Mouse (Mus musculus) neural tube, embryonic 14.5 days (tissue): ENCODE measurements at regions not wholly inside any gene's neighbourhood (a gene's known extent, or its start where the extent isn't known, plus 50 kb on each side); places are given as distances from the start of the nearest gene placed in this dataset.

Experiments used
- ATAC-seq: fragments of 200-750 bp; cut with Nextera tagmentation; 2 replicates; pipeline ENCODE4 v1.8.0; 2017; ENCODE audit warnings: low read depth, mild to moderate bottlenecking, moderate TSS enrichment, moderate library complexity
- H3K27ac ChIP-seq: fragments of 300-500 bp; sonication (generic); 2 replicates; pipeline ENCODE4 v1.5.1; 2014; ENCODE audit warnings: low read depth, mild to moderate bottlenecking, control low read depth, low read length, moderate library complexity, mixed read lengths
- H3K27me3 ChIP-seq: fragments of 300-500 bp; sonication (generic); 2 replicates; pipeline ENCODE4 v1.6.1; 2014; ENCODE audit warnings: low read length; ENCODE audit not compliant: control insufficient read depth, insufficient read depth
- H3K36me3 ChIP-seq: fragments of 300-500 bp; sonication (generic); 2 replicates; pipeline ENCODE4 v1.6.1; 2014; ENCODE audit warnings: low read length, mixed read lengths; ENCODE audit not compliant: control insufficient read depth, insufficient read depth
- H3K4me1 ChIP-seq: fragments of 300-500 bp; sonication (generic); 2 replicates; pipeline ENCODE4 v1.6.1; 2014; ENCODE audit warnings: low read length; ENCODE audit not compliant: control insufficient read depth, insufficient read depth
- H3K4me2 ChIP-seq: fragments of 300-500 bp; sonication (generic); 2 replicates; pipeline ENCODE4 v1.6.1; 2014; ENCODE audit warnings: mild to moderate bottlenecking, low read depth, low read length, control low read depth
- H3K4me3 ChIP-seq: fragments of 300-500 bp; sonication (generic); 2 replicates; pipeline ENCODE4 v1.5.1; 2014; ENCODE audit warnings: low read depth, low read length, control low read depth, mixed read lengths
- H3K9ac ChIP-seq: fragments of 300-500 bp; sonication (generic); replicated peaks from 2 replicates; pipeline ENCODE4 v1.6.1; 2014; ENCODE audit warnings: low read depth, mild to moderate bottlenecking, control low read depth, low read length, mixed read lengths
- H3K9me3 ChIP-seq: fragments of 300-500 bp; sonication (generic); 2 replicates; pipeline ENCODE4 v1.6.1; 2016; ENCODE audit warnings: low read length; ENCODE audit not compliant: control insufficient read depth
- WGBS: fragments of 180-500 bp; shearing (Covaris S2); extraction: QIAGEN DNeasy Blood & Tissue Kit; methylation state at CpG from one replicate; pipeline ENCODE4 v1.1.7; 2014; 5-methylcytosine and 5-hydroxymethylcytosine counted together

- Histone ChIP-seq H3K9me3 (no peaks in the 10 kb centered on the region), H3K4me1 (no peaks in the 10 kb centered on the region), H3K9ac (no peak overlapping the region), H3K4me2 (no peak overlapping the region), H3K27me3 (no peaks in the 10 kb centered on the region), H3K36me3 (no peaks in the 10 kb centered on the region), H3K4me3 (no peak overlapping the region), H3K27ac (no peak overlapping the region)
- 78% methylated on average over 7 of the region's 7 CpGs for WGBS
- ATAC-seq, result no peak
Observed at GRCm38 (mm10) chr8:103492914-103493517, 608.4 kb upstream of the Cdh5 start.

- H3K9me3 ChIP-seq, result no peaks in the 10 kb centered on the region
- H3K4me2 ChIP-seq, result no peak overlapping the region
- H3K27me3 ChIP-seq, result no peaks in the 10 kb centered on the region
- H3K4me3 ChIP-seq, result no peak overlapping the region
- no peak for ATAC-seq
- no peak overlapping the region for H3K9ac ChIP-seq
- 95% methylated on average over 4 of the region's 4 CpGs for WGBS
- H3K4me1 ChIP-seq, result no peaks in the 10 kb centered on the region
- no peak overlapping the region for H3K27ac ChIP-seq
- H3K36me3 ChIP-seq, result no peaks in the 10 kb centered on the region
Observed at GRCm38 (mm10) chr8:103493932-103494493, 607.4 kb upstream of the Cdh5 start.

GRCm38 (mm10) chr8:103494670-103495069 is 606.8 kb upstream of the Cdh5 start:
- Histone ChIP-seq H3K27me3 (no peaks in the 10 kb centered on the region), H3K9me3 (no peaks in the 10 kb centered on the region), H3K4me1 (no peaks in the 10 kb centered on the region), H3K4me3 (no peak overlapping the region), H3K9ac (no peak overlapping the region), H3K4me2 (no peak overlapping the region), H3K36me3 (no peaks in the 10 kb centered on the region), H3K27ac (no peak overlapping the region)
- 73% methylated on average over 1 of the region's 1 CpGs for WGBS
- no peak for ATAC-seq

GRCm38 (mm10) chr8:103501328-103501727 is 600.1 kb upstream of the Cdh5 start:
- H3K4me2 ChIP-seq, result no peak overlapping the region
- no peaks in the 10 kb centered on the region for H3K4me1 ChIP-seq
- no peak overlapping the region for H3K27ac ChIP-seq
- H3K36me3 ChIP-seq, result no peaks in the 10 kb centered on the region
- H3K9ac ChIP-seq, result no peak overlapping the region
- WGBS, result 82% methylated on average over 2 of the region's 2 CpGs
- no peaks in the 10 kb centered on the region for H3K27me3 ChIP-seq
- no peaks in the 10 kb centered on the region for H3K9me3 ChIP-seq
- no peak overlapping the region for H3K4me3 ChIP-seq
- no peak for ATAC-seq

- Histone ChIP-seq H3K4me1 (no peaks in the 10 kb centered on the region), H3K9ac (no peak overlapping the region), H3K4me2 (no peak overlapping the region), H3K4me3 (no peak overlapping the region), H3K27me3 (no peaks in the 10 kb centered on the region), H3K9me3 (no peaks in the 10 kb centered on the region; the same call in 1 of the 2 replicates), H3K36me3 (no peaks in the 10 kb centered on the region), H3K27ac (no peak overlapping the region)
- 79% methylated on average over 9 of the region's 9 CpGs for WGBS
- no peak for ATAC-seq
Observed at GRCm38 (mm10) chr8:103502991-103503767, 598.2 kb upstream of the Cdh5 start.

- ATAC-seq, result no peak
- Histone ChIP-seq H3K4me1 (no peaks in the 10 kb centered on the region), H3K27ac (no peak overlapping the region), H3K27me3 (no peaks in the 10 kb centered on the region), H3K9ac (no peak overlapping the region), H3K9me3 (no peaks in the 10 kb centered on the region; the same call in 1 of the 2 replicates), H3K36me3 (no peaks in the 10 kb centered on the region), H3K4me2 (no peak overlapping the region), H3K4me3 (no peak overlapping the region)
- WGBS, result 73% methylated on average over 6 of the region's 6 CpGs
Observed at GRCm38 (mm10) chr8:103506334-103506733, 595.1 kb upstream of the Cdh5 start.

GRCm38 (mm10) chr8:103507068-103507467 is 594.4 kb upstream of the Cdh5 start:
- no peak overlapping the region for H3K4me2 ChIP-seq
- H3K9ac ChIP-seq, result no peak overlapping the region
- H3K4me1 ChIP-seq, result no peaks in the 10 kb centered on the region
- H3K36me3 ChIP-seq, result no peaks in the 10 kb centered on the region
- no peaks in the 10 kb centered on the region; the same call in 1 of the 2 replicates for H3K9me3 ChIP-seq
- 69% methylated on average over 5 of the region's 5 CpGs for whole genome bisulfite sequencing
- no peak for ATAC-seq
- H3K27ac ChIP-seq, result no peak overlapping the region
- H3K27me3 ChIP-seq, result no peaks in the 10 kb centered on the region
- H3K4me3 ChIP-seq, result no peak overlapping the region

GRCm38 (mm10) chr8:103520141-103520866 is 581.1 kb upstream of the Cdh5 start:
- no peak overlapping the region for H3K27ac ChIP-seq
- H3K4me3 ChIP-seq, result no peak overlapping the region
- no peaks in the 10 kb centered on the region for H3K27me3 ChIP-seq
- H3K9me3 ChIP-seq, result no peaks in the 10 kb centered on the region
- no peak overlapping the region for H3K4me2 ChIP-seq
- no peak for ATAC-seq
- no peak overlapping the region for H3K9ac ChIP-seq
- no peaks in the 10 kb centered on the region for H3K36me3 ChIP-seq
- H3K4me1 ChIP-seq, result no peaks in the 10 kb centered on the region
- WGBS, result 70% methylated on average over 4 of the region's 4 CpGs

- Histone ChIP-seq H3K27ac (no peak overlapping the region), H3K36me3 (no peaks in the 10 kb centered on the region), H3K9me3 (no peaks in the 10 kb centered on the region), H3K4me1 (no peaks in the 10 kb centered on the region), H3K4me2 (no peak overlapping the region), H3K9ac (no peak overlapping the region), H3K27me3 (no peaks in the 10 kb centered on the region), H3K4me3 (no peak overlapping the region)
- 79% methylated on average over 4 of the region's 4 CpGs for WGBS
- ATAC-seq, result no peak
Observed at GRCm38 (mm10) chr8:103530903-103531302, 570.5 kb upstream of the Cdh5 start.
